Mouse (Mus musculus) left cerebral cortex, adult 9 months (tissue): ENCODE results near the gene Gm21863.
"Not testable (repeated sequence)": the region's sequence is repeated elsewhere in the genome, so short reads cannot be mapped to it uniquely, and the experiment has no call there.

ENCODE experiments used
- DNase-seq, 2 experiments: peaks; one replicate each; pipeline ENCODE4 v3.0.0; 2022; ENCODE audit warnings: low spot score in 2 of 2

The Gm21863 gene

GRCm38 (mm10) chr12:19953869-19954555, at the start of gene Gm21863:
Gene Gm21863, plus strand, starts transcription at chr12:19954505.
- not testable (repeated sequence) for DNase-seq

DNA sequence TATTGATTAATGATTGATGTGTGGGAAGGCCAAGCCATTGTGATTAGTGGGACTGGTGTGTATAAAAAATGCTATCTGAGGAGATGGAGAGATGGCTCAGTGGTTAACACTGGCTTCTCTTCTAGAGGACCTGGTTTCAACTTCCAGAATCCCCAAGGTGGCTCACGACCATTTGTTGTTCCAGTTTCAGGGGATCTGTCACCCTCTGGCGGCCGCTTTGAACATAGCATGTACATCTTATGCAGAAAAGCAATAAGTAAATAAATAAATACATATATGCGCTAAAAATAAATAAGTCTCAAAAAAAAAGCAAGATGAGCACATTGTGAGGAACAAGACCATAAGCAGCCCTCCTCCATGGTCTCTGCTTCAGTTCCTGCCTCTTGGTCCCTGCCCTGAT, 26.3 kb upstream of the Gm21863 start:
- not testable (repeated sequence) for DNase-seq
